Mouse (Mus musculus) cerebellum, adult 18-20 months (tissue): ENCODE data around the gene Myt1l.

Experiments used
- DNase-seq, 2 experiments: peaks; one replicate each; pipeline ENCODE4 v3.0.0; 2021

Gene Myt1l

DNA sequence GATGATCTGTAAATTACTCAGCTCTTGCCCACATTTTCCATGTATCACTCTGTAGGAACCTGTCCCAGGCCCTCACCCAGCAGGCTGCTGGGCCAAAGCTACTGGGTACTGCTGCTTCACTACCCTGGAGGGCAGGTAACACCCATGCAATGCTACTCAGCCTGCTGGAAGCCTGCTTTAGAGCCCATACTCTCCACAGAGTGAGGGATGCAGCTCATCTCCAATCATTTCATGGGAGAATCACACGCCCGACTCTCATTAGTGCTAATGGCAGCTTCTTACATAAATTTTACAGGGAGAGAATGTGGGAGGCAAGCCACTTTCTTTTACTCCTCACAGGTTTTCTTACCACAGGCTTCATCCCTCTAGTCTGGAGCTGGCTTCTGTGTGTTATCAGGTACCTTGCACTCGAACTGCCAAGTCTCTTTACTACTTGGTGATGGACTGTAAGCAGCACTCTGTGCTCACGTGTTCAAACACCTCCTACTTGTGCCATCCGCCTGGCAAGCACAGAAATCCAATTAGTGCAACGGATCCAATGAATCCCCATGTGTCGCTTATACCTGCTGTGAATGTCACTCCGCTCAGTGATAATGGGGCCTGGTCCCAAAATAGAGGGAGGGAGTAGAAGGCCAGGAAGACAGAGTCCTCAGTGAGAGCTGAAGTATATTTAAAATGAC, 212.3 kb downstream of the Myt1l start:
- peak; percentile 39 to 55 for DNase-seq

DNA sequence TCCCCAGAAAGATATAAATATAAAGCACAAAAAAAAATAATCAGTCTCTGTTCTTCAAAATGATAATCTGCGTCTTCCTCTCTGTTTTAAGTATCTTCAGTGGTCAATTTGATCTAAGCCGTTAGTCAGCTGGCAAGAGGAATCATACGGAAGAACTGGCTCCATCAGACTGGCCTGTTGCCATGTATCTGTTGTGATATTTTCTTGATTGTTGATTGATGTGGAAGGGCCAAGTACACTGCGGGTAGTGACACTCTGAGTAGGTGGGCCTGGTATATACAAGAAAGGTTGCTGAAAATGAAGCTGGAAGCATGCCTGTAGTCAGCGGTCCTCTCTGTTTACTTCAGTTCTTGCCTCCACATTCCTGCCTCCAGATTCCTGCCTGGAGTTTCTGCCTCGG, 213.0 kb downstream of the Myt1l start:
- no peak for DNase-seq

DNA sequence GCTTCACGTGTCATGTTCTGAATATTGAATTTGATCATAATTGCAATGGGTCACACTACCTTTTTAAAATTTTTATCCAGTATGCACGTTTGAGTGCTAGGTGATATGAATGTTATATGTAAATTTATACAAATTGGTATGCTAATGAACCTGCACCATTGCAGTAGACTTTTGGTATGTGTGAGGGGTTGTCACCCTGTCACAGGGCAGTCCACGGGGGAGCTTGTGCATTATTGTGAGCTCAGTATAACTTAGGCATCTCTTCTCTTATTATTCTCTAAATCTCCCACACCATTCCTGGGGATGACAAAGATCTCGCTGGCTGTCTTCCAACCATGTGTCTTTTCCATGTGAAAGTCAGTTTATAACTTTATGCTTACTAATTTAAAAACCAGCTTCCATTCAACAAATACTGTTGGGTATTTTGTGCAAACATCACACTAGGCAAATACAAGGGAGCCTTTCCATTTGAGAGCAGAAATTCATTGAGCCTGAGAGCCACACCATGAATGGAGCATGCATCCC, 222.5 kb downstream of the Myt1l start:
- DNase-seq, result no peak

DNA sequence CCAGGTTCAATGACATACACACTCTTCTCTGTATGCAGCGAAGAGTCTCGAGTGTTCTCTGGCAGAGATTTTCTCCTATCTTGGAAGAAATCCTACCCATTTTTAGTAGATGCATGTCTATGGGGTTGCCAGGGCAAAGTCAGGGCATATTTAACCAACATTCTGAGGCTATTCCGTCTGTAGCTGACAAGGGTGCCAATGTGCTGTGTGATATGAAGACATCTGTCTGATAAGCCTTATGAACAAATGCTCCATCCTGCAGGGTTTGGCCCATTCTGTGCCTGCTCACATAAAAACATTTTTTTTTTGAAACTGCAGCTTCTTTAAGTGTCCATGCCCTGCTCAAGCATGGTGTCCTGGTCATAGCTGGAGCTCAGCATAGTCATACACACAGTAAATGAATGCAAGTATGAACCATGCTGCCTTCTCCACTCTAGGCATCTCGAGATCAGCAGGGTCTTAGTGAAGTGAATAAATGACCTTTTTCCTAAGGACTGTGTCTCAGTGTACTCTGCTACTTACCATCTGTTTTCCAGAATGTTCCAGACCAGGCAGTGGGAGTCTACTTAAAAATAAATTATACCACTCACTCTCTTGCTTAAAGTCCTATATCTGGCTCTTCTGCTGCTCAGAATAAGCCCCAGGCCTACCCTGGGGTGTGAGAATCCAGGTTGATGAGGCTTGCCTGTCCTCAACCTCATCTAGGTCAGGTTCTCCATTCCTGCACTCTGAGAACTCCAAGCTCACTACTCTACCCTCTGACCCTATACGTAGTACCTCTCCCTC, 227.1 kb downstream of the Myt1l start:
- no peak for DNase-seq

DNA sequence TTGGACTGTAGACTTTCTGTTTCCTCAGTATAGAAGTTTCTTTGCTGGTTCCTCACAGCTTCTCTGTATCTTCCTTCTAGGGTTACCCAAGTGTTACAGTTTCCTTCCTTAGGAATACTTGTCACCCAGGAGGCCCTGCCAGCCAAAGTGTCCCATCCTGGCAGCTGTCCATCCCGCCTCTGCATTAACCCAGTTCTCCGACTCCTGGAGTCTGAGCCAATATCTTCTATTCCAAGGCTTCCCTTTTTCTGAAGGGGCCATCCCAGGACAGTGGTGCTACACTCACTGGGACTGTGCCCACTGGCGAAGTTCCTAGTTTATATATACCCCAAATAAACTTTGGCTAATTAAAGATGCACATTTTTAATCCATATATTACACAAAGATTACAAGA, 227.7 kb downstream of the Myt1l start:
- DNase-seq, result peak; percentile 52

DNA sequence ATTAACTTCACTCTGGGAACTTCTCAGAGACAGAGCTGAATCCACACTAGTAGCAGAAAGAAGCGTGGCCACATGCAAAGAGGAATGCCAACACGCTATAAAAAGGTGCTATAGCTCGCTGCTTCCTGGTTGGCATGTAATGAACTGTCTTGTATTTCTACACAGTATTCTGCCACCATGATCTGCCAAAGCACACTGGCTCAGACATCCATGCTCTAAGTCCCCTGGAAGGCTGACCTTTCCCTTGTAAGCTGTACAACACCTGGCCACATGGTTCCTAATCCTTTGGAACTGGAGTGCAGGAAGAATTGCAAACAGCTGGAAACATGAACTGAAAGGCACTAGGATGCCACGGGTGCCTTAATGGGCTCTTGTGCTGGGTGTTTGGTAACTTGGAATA, 232.4 kb downstream of the Myt1l start:
- DNase-seq, result no peak

DNA sequence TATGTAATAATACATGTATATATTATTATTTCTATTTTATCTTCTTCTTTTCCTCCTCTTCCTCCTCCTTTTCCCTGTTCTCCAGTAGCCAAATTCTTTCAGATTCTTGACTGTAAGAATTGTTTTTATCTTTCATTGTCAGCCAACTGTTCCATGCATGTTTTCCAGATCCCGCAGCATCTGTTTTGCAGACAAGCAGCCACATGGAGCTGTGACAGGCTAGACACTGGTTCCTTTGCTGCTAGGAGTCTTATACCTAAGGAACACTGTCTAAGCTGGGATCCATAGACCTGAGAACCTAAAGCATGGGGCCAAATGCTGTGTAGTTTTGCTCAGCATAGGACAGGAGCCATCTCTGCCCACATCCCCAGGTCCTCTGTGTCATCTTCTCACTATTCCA, 238.0 kb downstream of the Myt1l start:
- DNase-seq, result no peak

DNA sequence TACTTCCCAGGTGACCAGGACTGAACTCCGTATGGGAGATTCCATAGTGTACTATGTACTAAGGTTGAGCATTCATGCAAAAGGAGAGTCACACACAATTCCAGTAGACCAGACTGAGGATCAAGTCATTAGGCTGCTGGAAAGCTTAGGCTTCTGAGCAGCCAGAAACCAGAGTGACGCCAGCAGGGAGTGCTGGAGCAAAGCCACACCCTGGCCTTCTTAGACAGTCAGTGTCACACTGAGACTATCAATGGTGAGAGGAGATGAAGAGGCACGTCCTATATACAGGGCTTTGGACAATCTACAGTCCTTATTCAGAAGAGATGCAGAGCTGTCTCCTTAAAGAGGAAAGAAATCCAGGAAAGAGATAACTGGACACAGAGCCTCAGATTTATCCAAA, 243.6 kb downstream of the Myt1l start:
- peak; percentile 55 to 65 for DNase-seq

DNA sequence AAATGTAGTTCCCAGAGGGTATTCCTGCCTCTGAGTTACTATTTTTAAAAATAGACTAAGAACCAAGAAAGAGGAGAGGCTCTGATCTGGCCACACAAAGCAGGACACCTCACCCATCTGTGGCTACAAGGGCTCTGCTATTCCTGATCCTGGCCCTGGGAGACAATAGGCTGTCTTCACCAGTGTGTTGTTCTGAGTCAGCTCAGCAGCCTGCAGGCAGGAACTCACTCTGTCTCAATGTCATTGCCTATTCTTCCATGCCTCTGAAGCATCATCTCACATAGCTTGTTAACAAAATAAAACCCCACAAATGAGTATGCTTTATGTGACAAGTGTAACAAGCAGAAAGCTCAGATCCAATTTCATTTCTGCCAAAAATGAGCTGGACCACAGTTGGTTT, 244.2 kb downstream of the Myt1l start:
- DNase-seq, result no peak

DNA sequence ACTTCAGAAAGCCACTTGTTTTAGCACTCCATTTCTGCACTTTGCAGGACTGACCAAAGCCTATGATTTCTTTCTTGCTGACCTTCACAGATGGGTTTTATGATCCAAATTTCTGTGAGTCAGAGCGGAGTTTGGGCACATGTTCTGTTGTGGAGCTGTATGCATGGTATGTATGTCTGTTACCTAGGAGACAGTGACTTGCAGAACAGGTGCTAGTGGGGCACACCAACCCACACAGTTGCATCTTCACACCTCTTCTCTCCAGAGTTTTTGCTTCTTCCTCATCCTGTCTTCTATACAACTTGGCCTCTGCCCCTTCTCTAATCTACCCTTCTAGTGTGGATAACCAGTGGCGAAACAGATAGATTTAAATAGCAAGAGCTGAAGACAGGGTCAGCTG, 250.7 kb downstream of the Myt1l start:
- DNase-seq, result no peak

DNA sequence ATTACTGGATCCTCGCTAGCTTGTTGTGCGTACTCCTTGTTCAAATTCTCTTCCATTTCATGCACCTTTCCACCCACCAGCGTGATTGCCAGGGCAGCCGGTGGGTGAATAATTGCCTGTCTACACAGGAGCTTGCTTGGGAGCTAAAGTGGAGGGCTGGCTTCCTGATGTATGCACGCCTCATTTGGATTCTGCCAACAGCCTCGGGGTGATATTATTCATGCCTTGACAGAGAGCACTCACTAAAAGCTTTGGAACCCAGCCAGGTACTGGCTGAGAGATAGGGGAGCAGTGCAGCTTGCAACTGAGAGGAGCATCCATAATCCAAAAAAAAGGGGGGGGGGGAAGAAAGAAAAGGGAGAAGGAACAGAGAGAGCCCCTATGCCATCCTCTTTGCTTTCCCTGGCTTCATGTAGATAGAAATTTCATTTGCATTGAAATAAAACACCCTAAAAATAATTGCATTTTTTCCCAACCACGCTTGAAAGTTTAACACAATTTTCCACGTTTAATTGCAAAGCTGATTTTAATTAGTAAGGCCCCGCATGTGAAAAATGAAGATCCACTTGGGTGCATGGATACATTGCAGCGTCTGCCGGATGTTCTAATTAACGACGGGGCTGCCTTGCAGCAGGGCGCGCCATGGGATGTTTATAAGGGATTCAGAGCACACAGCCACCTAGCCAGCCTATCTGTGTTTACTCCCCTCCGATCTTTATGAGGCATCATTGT, 261.3 kb downstream of the Myt1l start:
- DNase-seq, result peak; percentile 45 to 53

DNA sequence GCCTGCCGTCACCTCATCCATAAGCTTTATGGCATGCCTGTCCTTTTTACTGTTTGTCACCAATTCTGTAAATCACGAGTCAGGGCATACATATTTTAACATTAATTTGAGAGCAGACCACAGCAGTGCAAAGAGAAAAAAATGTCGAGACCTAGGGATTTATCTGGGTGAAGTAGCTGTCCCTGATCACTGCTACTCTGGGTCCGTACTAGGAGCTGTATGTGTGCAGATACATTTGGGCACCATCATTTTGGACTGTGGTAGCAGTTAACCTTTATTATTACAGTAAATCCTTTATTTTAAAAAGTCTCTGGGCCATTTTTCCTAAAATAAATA, 261.8 kb downstream of the Myt1l start:
- DNase-seq, result no peak

DNA sequence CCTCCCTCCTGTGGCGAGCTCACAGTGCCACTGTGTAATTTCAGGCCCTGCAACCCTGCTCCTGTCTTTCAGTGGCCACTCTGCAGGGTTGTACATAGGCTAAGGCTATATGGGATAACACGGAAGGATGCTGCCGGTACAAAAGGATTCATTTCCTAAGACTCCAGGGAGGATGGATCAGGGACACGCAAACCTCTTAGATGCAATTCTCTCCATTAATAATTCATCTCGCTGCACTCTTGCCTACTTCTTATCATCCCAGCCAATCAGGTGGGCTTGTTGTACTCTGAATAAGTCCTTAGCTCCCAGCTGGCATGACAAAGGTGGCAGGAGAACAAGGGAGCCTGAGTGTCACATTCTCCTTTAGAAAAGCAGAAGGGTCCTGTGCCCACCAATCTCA, 264.8 kb downstream of the Myt1l start:
- DNase-seq, result no peak

DNA sequence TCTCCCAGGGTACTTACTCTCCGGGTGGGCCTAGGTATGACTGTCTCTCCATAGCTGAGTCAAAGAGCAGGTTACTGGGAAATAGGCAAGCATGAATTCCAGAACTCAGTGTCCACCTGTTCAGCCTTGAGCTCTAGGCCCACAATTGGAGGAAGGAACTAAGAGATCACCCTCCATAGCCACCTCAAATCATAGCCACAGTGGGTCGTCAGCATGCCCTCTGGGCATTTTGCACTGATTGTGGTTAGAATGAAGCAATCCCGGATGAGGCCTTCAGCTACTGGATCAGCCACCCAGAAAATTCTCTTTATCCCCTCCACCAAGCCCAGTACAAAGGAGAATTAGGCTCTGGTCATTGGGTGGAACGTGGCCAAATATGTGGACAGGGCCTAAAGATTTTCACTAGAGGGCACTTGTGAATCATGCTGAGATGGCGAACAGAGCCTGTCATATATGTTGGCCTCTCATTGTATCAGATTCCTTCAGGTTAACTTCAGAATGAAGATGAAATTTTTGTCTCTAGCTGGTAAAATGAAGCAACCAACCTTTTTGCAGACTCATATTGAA, 267.0 kb downstream of the Myt1l start:
- no peak for DNase-seq

DNA sequence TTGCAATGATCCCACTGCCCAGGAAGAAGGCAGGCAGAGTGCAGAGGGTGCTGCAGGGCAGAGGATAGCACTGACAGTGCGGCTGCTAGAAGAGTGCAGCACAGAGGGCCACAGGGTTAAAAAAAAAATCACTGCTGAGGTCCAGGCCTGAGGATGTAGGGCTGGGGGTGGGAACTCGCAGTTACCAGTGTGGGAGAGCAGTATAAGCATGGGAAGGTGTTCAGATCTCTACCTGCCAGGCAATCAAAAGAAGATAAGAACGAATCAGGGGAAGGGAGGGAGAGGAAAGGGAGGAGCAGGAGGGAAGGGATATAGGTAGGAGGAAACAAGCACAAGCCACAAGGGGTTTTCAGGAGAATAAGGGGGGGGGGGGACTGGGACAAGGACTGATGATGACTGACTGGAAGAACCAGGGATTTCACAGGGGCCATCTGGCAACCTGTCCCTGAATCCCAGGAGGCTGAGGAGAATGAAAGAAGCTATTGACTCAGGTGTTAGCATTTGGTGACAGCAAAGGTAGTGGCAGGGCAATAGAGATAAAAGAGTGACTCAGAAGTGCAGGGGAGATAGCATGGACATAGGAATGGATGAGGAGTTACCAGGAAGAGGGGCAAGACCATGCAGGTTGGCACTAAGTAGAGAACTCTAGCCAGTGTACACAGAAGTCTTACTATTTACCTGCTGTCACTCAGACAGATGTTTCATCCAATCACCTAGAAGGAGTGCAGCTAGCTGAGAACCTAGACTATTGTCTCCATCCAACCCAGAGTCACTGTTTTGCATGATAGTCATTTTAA, 270.6 kb downstream of the Myt1l start:
- no peak for DNase-seq

DNA sequence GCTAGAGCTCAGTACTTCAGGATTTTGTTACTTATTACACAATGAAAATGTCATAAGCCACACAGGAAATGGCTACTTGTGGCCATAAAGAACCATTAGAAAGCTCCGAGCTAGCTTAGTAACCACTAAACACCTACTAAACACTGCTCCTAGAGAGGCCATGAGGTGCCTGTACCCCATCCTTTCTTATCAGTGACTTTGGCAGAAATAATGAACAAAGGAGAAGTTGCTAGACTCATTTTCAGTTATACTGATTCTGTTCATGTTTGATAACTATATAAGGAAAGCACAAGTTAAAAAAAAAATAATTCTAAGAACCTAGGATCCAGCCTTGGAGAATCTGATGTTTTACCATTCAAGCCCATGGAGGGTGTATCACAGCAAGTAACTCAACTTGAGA, 278.2 kb downstream of the Myt1l start:
- no peak for DNase-seq

DNA sequence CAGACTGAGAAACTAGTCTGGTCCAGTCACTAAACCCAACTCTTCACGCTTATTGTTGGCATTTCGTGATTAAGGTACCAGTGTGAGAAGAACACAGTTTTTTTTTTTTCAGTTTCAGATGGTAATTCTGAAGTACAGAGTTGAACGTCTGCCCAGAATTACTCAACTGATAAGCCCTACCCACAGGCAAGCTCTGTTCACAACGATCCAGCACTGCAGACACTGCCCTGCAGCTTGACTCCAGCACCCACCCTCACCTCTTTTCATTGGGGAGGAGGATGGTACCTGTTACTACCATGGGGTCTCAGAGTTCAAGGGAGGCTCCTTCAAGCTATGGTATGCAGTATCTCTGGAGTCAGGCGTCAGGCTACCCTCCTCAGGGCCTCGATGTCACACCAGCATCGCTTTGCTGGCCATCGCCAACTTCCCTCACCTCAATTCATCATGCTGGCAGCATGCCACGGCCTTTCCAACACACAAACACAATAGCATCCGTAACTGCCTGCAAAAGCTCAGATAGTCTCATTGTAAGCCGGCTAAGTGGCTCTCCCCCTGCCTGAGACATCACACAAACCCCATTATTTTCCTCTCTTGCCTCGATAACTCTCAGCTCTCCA, 281.5 kb downstream of the Myt1l start:
- DNase-seq, result no peak

DNA sequence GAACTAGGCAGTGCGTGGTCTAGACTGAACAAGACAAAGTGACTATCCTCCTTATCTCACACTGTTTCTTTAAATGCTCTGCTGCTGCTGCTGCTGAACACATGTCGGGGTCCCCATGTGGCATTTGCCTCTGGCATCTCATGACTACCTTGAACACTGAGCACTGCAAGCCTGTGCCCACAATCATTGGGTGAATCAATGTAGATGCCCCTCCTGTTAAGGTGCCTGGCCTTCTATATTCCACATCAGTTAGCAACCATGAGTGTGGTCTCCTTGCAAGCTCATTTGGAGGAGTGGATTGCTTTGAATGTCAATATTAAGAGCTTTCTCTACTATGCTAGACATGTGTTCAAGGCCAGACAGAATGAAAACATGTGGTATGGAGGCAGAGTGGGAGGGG, 287.3 kb downstream of the Myt1l start:
- DNase-seq, result no peak

DNA sequence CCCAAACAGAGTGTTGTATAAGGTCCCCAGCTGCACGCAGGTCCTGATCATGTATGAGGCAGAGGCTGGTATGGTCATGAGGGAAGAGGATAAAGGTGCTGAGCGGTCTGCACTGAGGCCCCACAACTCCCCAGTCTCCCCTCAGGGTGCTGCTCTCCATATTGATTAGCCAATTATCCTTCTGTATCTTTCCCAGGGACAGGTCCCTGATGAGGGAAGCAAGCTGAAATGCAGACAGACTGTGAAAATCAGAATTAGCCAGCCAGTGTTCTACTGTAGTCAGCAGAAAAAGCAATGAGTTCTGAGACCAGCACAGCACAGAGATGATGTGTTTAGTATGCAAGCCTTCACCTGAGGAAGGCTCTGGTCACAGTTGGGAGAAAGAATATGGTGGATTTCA, 287.9 kb downstream of the Myt1l start:
- no peak for DNase-seq

DNA sequence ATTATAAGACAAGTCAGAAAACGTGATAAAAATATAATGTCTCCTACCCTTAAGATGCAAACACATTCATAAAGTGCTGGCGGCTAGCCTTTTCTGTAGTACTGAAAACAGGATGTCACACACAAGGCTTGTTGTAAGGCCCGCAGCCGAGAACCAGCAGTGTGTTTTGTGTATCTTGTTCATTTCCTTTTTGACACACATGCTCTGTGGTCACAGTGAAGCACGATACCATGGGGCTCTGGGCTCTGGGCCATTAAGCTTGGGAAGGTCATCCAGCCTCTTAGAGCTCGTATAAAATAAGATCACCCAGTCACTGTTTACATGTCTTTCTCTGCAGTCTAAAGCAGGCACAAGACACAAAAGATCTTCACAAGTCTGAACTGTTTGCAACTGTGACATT, 288.6 kb downstream of the Myt1l start:
- no peak for DNase-seq

DNA sequence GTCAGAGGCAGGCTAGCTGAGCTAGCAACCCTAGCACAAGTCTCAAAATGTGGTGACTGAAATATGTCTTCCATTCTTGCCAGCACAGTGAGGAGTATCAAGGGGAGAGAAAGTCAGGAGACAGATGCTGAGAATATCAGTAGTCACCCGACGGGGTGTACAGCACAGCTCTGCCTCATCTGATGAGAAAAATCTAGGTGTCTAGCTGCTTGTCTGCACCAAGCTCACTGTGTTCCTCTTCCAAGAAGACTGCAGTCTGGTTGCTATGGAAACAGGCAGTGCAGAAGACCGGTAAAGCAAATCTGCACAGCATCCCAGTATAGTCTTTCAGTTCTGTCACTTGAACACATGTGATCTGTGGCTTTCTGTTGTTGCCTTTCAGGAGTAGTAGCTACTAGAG, 294.0 kb downstream of the Myt1l start:
- no peak for DNase-seq

DNA sequence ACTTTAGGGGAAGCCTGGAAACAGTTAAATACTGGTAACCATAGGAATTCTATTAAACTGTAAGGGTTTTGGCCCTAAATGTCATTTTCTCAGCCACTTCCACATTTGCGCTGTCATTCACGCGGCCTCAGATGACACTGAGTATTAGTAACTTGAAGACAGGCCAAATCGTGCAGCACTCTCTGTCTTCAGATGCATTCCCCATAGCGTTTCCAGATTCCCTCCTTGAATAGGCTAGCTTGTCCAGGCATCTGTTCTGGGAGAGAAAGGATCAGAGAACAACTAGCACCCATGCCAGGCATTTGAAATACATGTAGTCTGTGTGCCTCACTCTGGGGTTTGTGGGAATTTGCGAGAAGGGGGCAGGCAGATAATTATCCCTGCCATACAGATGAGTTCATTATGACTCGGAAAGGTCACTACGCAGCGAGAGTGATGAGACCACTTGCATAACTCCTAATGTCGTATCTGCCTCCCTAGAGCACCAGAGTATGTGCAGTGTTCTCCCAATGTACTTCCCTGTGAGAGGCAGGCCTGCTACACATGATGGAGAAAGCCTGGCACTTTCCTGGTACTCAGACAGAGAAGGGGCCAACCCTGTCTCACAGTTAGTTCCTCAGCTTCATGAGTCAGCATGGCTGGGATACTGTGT, 295.7 kb downstream of the Myt1l start:
- DNase-seq, result no peak
